Mouse (Mus musculus) heart, embryonic 12.5 days (tissue): ENCODE data around the gene Gse1. TPM values are rescaled to one million over a fixed set of nuclear protein-coding genes. Genes with fewer than 3 reads are reported as not detected.
A peak's percentile ranks its signal among the peaks of the same experiment; 100 is the strongest.

Experiments
- ATAC-seq: fragments of 200-750 bp; cut with Nextera tagmentation; 2 replicates; pipeline ENCODE4 v1.8.0; 2017; ENCODE audit warnings: moderate TSS enrichment, moderate library complexity; ENCODE audit not compliant: insufficient number of reproducible peaks, low FRiP score
- H3K27ac ChIP-seq: fragments of 300-500 bp; sonication (generic); 2 replicates; pipeline ENCODE4 v1.5.1; 2016; ENCODE audit warnings: mild to moderate bottlenecking, moderate library complexity; ENCODE audit not compliant: poor library complexity, severe bottlenecking
- H3K27me3 ChIP-seq: fragments of 300-500 bp; sonication (generic); replicated peaks from 2 replicates; pipeline ENCODE4 v1.6.1; 2016; ENCODE audit warnings: mild to moderate bottlenecking, moderate library complexity
- H3K36me3 ChIP-seq: fragments of 300-500 bp; sonication (generic); 2 replicates; pipeline ENCODE4 v1.6.1; 2016; ENCODE audit warnings: mild to moderate bottlenecking, moderate library complexity
- H3K4me1 ChIP-seq: fragments of 300-500 bp; sonication (generic); replicated peaks from 2 replicates; pipeline ENCODE4 v1.6.1; 2016; ENCODE audit warnings: mild to moderate bottlenecking
- H3K4me2 ChIP-seq: fragments of 300-500 bp; sonication (generic); 2 replicates; pipeline ENCODE4 v1.6.1; 2016; ENCODE audit warnings: mild to moderate bottlenecking, moderate library complexity
- H3K4me3 ChIP-seq: fragments of 300-500 bp; sonication (generic); 2 replicates; pipeline ENCODE4 v1.5.1; 2016; ENCODE audit warnings: mild to moderate bottlenecking
- H3K9ac ChIP-seq: fragments of 300-500 bp; sonication (generic); 2 replicates; pipeline ENCODE4 v1.6.1; 2016; ENCODE audit warnings: mild to moderate bottlenecking, moderate library complexity
- H3K9me3 ChIP-seq: fragments of 300-500 bp; sonication (generic); replicated peaks from 2 replicates; pipeline ENCODE4 v1.6.1; 2016; ENCODE audit warnings: mild to moderate bottlenecking, moderate library complexity
- WGBS: fragments of 180-500 bp; shearing (Covaris S2); methylation state at CpG from one replicate; pipeline ENCODE4 v1.1.7; 2016; 5-methylcytosine and 5-hydroxymethylcytosine counted together
- polyA plus RNA-seq: library from polyadenylated mRNA; unstranded; fragments of >200 nt; fragmentation: Nextera tagmentation; extraction: Ambion mirVana; gene quantifications from 2 replicates; pipeline ENCODE4 v1.2.1, GENCODE M21; 2016

The Gse1 gene
- polyA plus RNA-seq, 1 experiment from 2014 or later, result 14.0 TPM

DNA sequence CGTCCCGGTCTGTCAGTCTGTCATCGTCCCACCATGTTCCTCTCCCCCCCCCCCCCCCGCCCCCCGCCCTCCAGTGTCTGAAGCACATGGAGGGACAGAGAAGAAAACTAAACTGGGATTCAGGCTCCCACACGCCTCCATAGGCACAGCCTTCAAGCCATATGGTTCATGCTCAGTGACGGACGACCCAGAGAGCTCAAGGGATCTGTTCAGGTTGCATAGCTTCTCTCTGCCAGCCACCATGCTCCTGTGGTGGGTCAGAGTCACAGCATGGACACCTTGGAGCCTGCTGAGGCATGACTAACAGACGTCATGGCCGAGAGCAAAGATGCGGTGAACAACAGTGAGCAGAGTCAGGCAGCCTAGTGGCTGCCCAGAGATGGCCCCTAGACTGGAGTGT, 187.2 kb downstream of the Gse1 start:
- H3K4me2 ChIP-seq, result no peak overlapping the region
- peaks cover 60% of the 10 kb centered on the region for H3K4me1 ChIP-seq
- peaks cover 15% of the 10 kb centered on the region for H3K27me3 ChIP-seq
- no peak for ATAC-seq
- 83% methylated on average over 7 of the region's 11 CpGs for WGBS
- H3K27ac ChIP-seq, result no peak overlapping the region
- H3K9ac ChIP-seq, result no peak overlapping the region
- no peak overlapping the region for H3K4me3 ChIP-seq
- H3K9me3 ChIP-seq, result no peaks in the 10 kb centered on the region
- H3K36me3 ChIP-seq, result no peaks in the 10 kb centered on the region

- H3K4me2 ChIP-seq, result peak overlapping the region; percentile 50
- H3K4me3 ChIP-seq, result no peak overlapping the region
Observed at GRCm38 (mm10) chr8:120416173-120416521, 187.9 kb downstream of the Gse1 start.

DNA sequence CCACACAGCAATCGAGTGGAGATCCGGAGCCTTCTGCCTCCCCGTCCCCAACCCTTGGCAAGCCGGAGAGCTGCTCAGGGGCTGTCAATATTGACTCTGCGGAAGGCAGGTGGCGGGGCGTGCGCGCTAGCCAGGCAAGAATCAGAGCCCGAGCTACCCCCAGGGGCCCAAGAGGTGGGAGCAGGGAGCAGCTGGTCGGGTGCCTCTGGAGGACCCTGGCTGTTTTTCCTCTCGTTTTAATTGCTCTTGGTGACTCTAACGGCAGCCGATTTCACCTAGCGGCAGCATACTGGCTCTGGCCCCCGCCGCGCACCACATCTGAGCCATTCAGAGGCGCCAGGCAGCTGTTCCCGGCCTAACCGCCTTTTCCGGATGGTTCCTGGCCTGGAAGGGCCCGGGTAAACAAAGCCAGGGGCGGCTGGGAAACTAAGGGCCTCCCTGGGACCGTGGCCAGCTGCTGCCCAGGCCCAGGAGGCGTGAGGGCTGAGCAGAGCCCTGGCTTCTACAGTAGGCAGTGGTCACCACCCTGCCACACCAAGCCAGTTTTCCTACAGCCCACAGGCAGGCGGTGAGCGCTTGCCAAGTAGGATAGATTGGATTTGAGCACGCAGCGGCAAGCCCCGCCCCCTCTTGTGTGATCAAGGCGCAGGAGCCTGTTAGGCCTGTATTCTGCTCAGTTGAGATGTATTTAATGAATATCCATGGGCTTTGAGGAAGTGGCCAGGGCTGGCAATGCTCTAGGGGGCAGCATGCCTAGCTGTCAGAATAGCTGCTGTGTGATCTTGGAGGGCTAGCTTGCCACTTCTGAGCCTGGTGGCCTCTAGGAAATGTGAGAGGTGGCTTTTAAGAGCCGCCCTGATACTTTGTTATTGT, 188.5 kb downstream of the Gse1 start:
- Histone ChIP-seq H3K36me3 (no peaks in the 10 kb centered on the region), H3K27me3 (peaks cover 15% of the 10 kb centered on the region), H3K9ac (peak overlapping the region; percentile 56), H3K4me2 (peak overlapping the region; percentile 50), H3K27ac (peak overlapping the region; percentile 87), H3K9me3 (no peaks in the 10 kb centered on the region), H3K4me3 (no peak overlapping the region), H3K4me1 (peaks cover 66% of the 10 kb centered on the region)
- 8% methylated on average over 33 of the region's 33 CpGs for WGBS
- ATAC-seq, result peak; percentile 71

More at GRCm38 (mm10) chr8:120416173-120416521, 187.9 kb downstream of the Gse1 start:
- Histone ChIP-seq H3K27me3 (peaks cover 15% of the 10 kb centered on the region), H3K9me3 (no peaks in the 10 kb centered on the region), H3K36me3 (no peaks in the 10 kb centered on the region), H3K27ac (peak overlapping the region; percentile 87), H3K9ac (peak overlapping the region; percentile 56; the same call in 1 of the 2 replicates), H3K4me1 (peaks cover 66% of the 10 kb centered on the region)
- WGBS, result 49% methylated on average over 8 of the region's 8 CpGs
- no peak for ATAC-seq

DNA sequence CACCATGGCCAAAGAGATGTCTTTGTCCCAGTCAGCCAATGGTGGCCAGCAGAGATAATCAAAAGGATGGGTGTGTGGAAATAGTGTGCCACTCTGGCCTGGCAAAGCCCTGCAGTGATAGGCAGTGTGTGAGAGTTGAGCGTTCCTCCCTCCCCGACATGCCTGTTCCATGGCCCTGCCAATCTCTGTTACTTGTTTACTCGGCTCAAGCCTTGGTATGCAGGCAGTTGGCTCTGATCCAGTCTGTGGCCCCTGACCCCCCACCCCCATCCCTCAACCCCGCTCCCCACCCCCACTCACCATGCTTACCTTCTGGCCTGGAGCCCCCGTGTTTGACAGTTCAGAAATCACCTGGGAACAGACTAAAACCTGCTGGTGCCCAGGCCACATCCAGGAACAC, 189.9 kb downstream of the Gse1 start:
- peaks cover 70% of the 10 kb centered on the region for H3K4me1 ChIP-seq

DNA sequence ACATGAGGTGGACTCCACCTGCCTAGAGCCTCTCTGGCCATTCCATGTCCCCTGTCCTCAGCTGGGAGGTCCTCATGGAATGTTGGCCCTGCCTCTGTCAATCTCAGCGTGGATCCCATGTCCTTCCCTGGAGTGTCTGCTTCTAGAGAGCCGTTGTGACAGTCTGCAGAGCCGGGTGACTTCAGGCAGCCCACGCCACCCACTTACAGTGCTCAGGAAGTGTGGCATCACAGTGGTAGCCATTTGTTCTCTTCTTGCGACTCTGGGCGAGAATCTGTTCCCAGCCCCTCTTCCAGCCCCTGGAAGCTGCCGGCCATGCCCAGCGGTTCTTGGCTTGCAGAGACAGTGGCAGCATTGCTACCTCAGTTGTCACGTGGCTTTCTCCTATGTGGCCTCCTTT, 191.4 kb downstream of the Gse1 start:
- Histone ChIP-seq H3K4me3 (no peak overlapping the region), H3K4me1 (peaks cover 85% of the 10 kb centered on the region), H3K27ac (no peak overlapping the region), H3K4me2 (no peak overlapping the region), H3K36me3 (no peaks in the 10 kb centered on the region), H3K27me3 (no peaks in the 10 kb centered on the region), H3K9me3 (no peaks in the 10 kb centered on the region), H3K9ac (no peak overlapping the region)
- WGBS, result 69% methylated on average over 9 of the region's 9 CpGs
- no peak for ATAC-seq

More for the DNA sequence above, 189.9 kb downstream of the Gse1 start:
- Histone ChIP-seq H3K36me3 (no peaks in the 10 kb centered on the region), H3K9me3 (no peaks in the 10 kb centered on the region), H3K9ac (no peak overlapping the region; the same call in 1 of the 2 replicates), H3K27ac (no peak overlapping the region), H3K4me2 (no peak overlapping the region), H3K4me3 (no peak overlapping the region), H3K27me3 (peaks cover 6% of the 10 kb centered on the region; the same call in 1 of the 2 replicates)
- no peak for ATAC-seq
- 70% methylated on average over 5 of the region's 5 CpGs for WGBS

DNA sequence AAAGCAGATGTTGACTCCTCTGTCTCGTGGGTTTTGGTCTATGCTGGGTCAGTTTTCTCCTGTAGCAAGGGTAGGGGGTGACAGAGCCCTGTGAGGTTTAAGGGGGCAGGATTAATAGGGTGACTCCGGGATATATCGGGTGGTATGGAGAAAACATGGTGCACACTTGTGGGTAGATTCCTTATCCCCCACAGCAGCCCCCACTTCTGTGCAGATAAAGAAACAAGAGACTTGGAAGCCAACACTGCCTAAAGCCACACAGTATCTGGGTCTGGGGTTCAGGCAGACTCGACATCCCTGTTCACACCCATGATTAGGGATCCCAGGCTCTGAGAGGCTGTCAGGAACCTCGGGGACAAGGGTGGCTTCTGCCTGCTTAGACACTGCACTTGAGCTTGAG, 192.0 kb downstream of the Gse1 start:
- no peak overlapping the region for H3K27ac ChIP-seq
- H3K27me3 ChIP-seq, result no peaks in the 10 kb centered on the region
- no peak overlapping the region for H3K4me2 ChIP-seq
- H3K9me3 ChIP-seq, result no peaks in the 10 kb centered on the region
- no peak overlapping the region for H3K4me3 ChIP-seq
- no peak overlapping the region for H3K9ac ChIP-seq
- no peaks in the 10 kb centered on the region for H3K36me3 ChIP-seq
- peaks cover 91% of the 10 kb centered on the region for H3K4me1 ChIP-seq
- no peak for ATAC-seq
- WGBS, result 39% methylated on average over 5 of the region's 5 CpGs

DNA sequence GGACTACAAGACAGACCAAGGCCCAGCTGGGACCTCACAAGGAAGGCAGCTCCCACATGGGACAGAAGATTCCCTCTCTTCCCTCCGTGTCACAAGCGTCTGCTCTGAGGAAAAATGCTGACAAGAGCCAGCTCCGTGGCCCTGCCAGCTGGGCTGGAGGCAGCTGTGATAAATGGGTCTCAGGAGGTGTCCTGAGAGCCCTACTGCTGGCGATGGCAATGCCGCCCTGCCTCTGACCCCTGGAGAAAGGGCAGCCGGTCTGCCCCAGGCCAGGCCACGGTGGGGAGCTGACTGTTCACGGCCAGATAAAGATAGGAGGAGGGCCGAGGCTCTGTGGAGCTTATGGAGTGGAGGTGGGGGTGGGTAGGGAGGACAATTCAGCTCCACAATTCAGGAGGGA, 193.4 kb downstream of the Gse1 start:
- Histone ChIP-seq H3K9me3 (no peaks in the 10 kb centered on the region), H3K27ac (peak overlapping the region; percentile 34; the same call in 1 of the 2 replicates), H3K9ac (peak overlapping the region; percentile 21; the same call in 1 of the 2 replicates), H3K4me3 (no peak overlapping the region), H3K4me1 (peaks cover 93% of the 10 kb centered on the region), H3K36me3 (no peaks in the 10 kb centered on the region), H3K27me3 (no peaks in the 10 kb centered on the region), H3K4me2 (no peak overlapping the region; the same call in 1 of the 2 replicates)
- ATAC-seq, result no peak
- WGBS, result 6% methylated on average over 9 of the region's 9 CpGs

- H3K27ac ChIP-seq, result no peak overlapping the region
- H3K4me2 ChIP-seq, result no peak overlapping the region
- no peak overlapping the region for H3K4me3 ChIP-seq
- H3K36me3 ChIP-seq, result no peaks in the 10 kb centered on the region
- H3K4me1 ChIP-seq, result peaks cover 93% of the 10 kb centered on the region
- no peak overlapping the region for H3K9ac ChIP-seq
- no peaks in the 10 kb centered on the region for H3K27me3 ChIP-seq
- WGBS, result 76% methylated on average over 8 of the region's 8 CpGs
- ATAC-seq, result no peak
- no peaks in the 10 kb centered on the region for H3K9me3 ChIP-seq
Observed at GRCm38 (mm10) chr8:120422236-120422635, 194.0 kb downstream of the Gse1 start.

GRCm38 (mm10) chr8:120423576-120423975, 195.3 kb downstream of the Gse1 start:
- Histone ChIP-seq H3K4me2 (no peak overlapping the region), H3K4me3 (no peak overlapping the region), H3K4me1 (peaks cover 94% of the 10 kb centered on the region), H3K9ac (no peak overlapping the region), H3K27ac (no peak overlapping the region), H3K36me3 (no peaks in the 10 kb centered on the region), H3K27me3 (no peaks in the 10 kb centered on the region), H3K9me3 (no peaks in the 10 kb centered on the region)
- 45% methylated on average over 7 of the region's 7 CpGs for WGBS
- no peak for ATAC-seq

GRCm38 (mm10) chr8:120424829-120425198, 196.6 kb downstream of the Gse1 start:
- Histone ChIP-seq H3K9me3 (no peaks in the 10 kb centered on the region), H3K36me3 (no peaks in the 10 kb centered on the region), H3K9ac (peak overlapping the region; percentile 41), H3K27me3 (no peaks in the 10 kb centered on the region), H3K4me1 (peaks cover 84% of the 10 kb centered on the region), H3K4me3 (no peak overlapping the region), H3K27ac (peak overlapping the region; percentile 83), H3K4me2 (peak overlapping the region; percentile 28)
- no peak for ATAC-seq
- 55% methylated on average over 4 of the region's 4 CpGs for WGBS

GRCm38 (mm10) chr8:120425199-120425941, 197.1 kb downstream of the Gse1 start:
- H3K36me3 ChIP-seq, result no peaks in the 10 kb centered on the region
- no peak overlapping the region for H3K4me3 ChIP-seq
- no peaks in the 10 kb centered on the region for H3K27me3 ChIP-seq
- peaks cover 78% of the 10 kb centered on the region for H3K4me1 ChIP-seq
- peak; percentile 44; the same call in 1 of the 2 replicates for ATAC-seq
- peak overlapping the region; percentile 28 for H3K4me2 ChIP-seq
- no peaks in the 10 kb centered on the region for H3K9me3 ChIP-seq
- H3K27ac ChIP-seq, result peak overlapping the region; percentile 83
- 18% methylated on average over 8 of the region's 8 CpGs for WGBS
- H3K9ac ChIP-seq, result peak overlapping the region; percentile 41; the same call in 1 of the 2 replicates
